Mouse (Mus musculus): Measurements from ENCODE around the gene Akap14. TPM values are rescaled to one million over a fixed set of nuclear protein-coding genes. Genes with fewer than 3 reads are reported as not detected.
"Not testable (repeated sequence)": the region's sequence is repeated elsewhere in the genome, so short reads cannot be mapped to it uniquely, and the experiment has no call there.

The Akap14 gene
- 0.17 TPM in 1 of 2 replicates, not detected in the other for polyA plus RNA-seq (2015; fragmentation: Nextera tagmentation; extraction: Ambion mirVana)

GRCm38 (mm10) chrX:37168742-37169141 lies at the start of gene Akap14:
Akap14 (minus strand) TSS chrX:37168842.
- DNase-seq (ENCODE audit: low spot score): no peak

- DNase-seq (ENCODE audit: low spot score): no peak
Observed at GRCm38 (mm10) chrX:37210941-37211340, 42.3 kb upstream of the Akap14 start, which contains the start of gene Gm9. Gm9 (minus strand) TSS chrX:37211041.

GRCm38 (mm10) chrX:37198676-37199075 lies 30.0 kb upstream of the Akap14 start:
- no peak for DNase-seq (ENCODE audit: low spot score)

- DNase-seq (ENCODE audit: low spot score): no peak
Observed at GRCm38 (mm10) chrX:37191744-37192379, 23.2 kb upstream of the Akap14 start.

GRCm38 (mm10) chrX:37191105-37191743 lies 22.6 kb upstream of the Akap14 start, which contains the start of the genes Ndufa1 and Rnf113a1:
Ndufa1 (minus strand) TSS chrX:37191163.
Rnf113a1 (plus strand) TSS chrX:37191245.
- DNase-seq (ENCODE audit: low spot score): peak; percentile 80

- DNase-seq (ENCODE audit: low spot score): no peak
Observed at GRCm38 (mm10) chrX:37190755-37191104, 22.1 kb upstream of the Akap14 start.

GRCm38 (mm10) chrX:37184401-37184800 lies 15.8 kb upstream of the Akap14 start:
- not testable (repeated sequence) for DNase-seq (ENCODE audit: low spot score)

GRCm38 (mm10) chrX:37167085-37167484 lies 1.6 kb downstream of the Akap14 start:
- peak; percentile 42 for DNase-seq (ENCODE audit: low spot score)

- DNase-seq (ENCODE audit: low spot score): no peak
Observed at GRCm38 (mm10) chrX:37163115-37163514, 5.5 kb downstream of the Akap14 start.

- no peak for DNase-seq (ENCODE audit: low spot score)
Observed at GRCm38 (mm10) chrX:37161169-37161568, 7.5 kb downstream of the Akap14 start.

GRCm38 (mm10) chrX:37157839-37158238 lies 10.8 kb downstream of the Akap14 start:
- DNase-seq (ENCODE audit: low spot score): peak; percentile 4

GRCm38 (mm10) chrX:37144954-37145353 lies 23.7 kb downstream of the Akap14 start:
- DNase-seq (ENCODE audit: low spot score): peak; percentile 42

- DNase-seq (ENCODE audit: low spot score): not testable (repeated sequence)
Observed at GRCm38 (mm10) chrX:37144498-37144897, 24.1 kb downstream of the Akap14 start.

GRCm38 (mm10) chrX:37141732-37142131 lies 26.9 kb downstream of the Akap14 start:
- DNase-seq (ENCODE audit: low spot score): peak; percentile 21

GRCm38 (mm10) chrX:37126671-37127358 lies 41.8 kb downstream of the Akap14 start, which contains the start of gene Nkap:
Nkap (plus strand) TSS chrX:37126795.
- peak; percentile 77 for DNase-seq (ENCODE audit: low spot score)

GRCm38 (mm10) chrX:37125511-37125910 lies 43.1 kb downstream of the Akap14 start:
- no peak for DNase-seq (ENCODE audit: low spot score)

- DNase-seq (ENCODE audit: low spot score): no peak
Observed at GRCm38 (mm10) chrX:37120212-37120611, 48.4 kb downstream of the Akap14 start.

GRCm38 (mm10) chrX:37119585-37119984 lies 49.1 kb downstream of the Akap14 start:
- no peak for DNase-seq (ENCODE audit: low spot score)

- no peak for DNase-seq (ENCODE audit: low spot score)
Observed at GRCm38 (mm10) chrX:37117085-37117484, 51.6 kb downstream of the Akap14 start.

- DNase-seq (ENCODE audit: low spot score): no peak
Observed at GRCm38 (mm10) chrX:37110881-37111193, 57.8 kb downstream of the Akap14 start.

- DNase-seq (ENCODE audit: low spot score): peak; percentile 94
Observed at GRCm38 (mm10) chrX:37110193-37110880, 58.3 kb downstream of the Akap14 start, which contains the start of gene Upf3b. Upf3b (minus strand) TSS chrX:37110322.

Data from thymus, postnatal 0 days (tissue).